In the genomic region with DNA sequence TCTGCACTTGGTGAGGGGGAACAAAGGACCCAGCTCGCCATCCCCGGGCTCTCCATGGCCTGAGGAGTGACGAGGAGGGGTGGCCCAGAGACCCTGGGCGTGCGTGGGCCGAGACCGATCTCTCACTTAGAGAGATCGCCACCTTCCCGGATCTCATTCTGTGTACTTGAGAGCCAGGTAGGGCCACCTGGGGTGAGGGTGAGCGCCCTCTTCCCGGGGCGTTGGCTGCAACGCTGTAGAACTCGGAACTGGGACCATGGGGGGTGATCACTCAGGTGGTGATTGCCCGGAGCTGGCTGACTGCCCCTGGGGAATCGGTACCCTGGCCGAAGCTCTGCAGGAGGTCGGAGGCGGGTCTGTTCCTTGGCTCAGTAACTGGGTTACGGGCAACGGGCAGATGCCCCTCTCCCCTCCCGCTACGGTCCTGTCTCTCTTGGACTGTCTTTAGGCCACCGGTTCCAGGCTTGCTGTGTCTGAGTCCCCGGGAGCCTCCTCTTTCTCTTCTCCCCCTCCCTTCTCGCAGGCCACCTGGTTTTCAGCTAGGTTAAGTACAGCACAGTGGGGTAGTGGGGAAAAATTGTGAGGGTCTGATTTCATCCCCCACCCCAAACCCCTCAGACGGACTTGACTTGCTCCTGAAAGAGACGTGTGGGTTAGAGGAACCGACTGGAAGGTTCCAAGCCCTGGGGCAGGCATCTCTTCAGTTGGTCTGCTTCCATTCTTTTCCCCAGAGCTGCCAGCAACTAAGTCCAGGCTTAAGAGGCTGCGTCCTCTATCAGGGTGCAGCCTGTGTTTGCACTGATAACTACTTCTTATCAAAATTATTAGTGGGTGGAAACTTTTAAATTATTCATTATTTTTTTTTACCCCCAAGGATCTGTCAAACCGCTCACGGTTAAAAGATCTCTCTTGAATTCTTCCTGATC, we compare ENCODE assay signal across 9 mouse cellular contexts. TPM values are rescaled to one million over a fixed set of nuclear protein-coding genes. Genes with fewer than 3 reads are reported as not detected.
DNase-seq lines count a peak whose midpoint lies in the region; ATAC-seq and TF ChIP-seq lines count a peak whose summit lies in the region.
"Had no signal": no experiment of that assay in that cellular context is flagged by ENCODE, and none has a peak within 500 bp of the region (broad histone marks: within the 10 kb centered on the region; RNA-seq: fewer than 3 reads in every experiment).

No protein-coding gene starts in this region.

- peak overlapping the region; percentile 46; the same call in 1 of the 2 replicates for H3K27ac ChIP-seq in layer of hippocampus, adult 2 months
- no peak overlapping the region for H3K27ac ChIP-seq in embryonic facial prominence, embryonic 12.5 days
- H3K27ac ChIP-seq in midbrain, embryonic 12.5 days (replicated peaks) = peak overlapping the region; percentile 81

- H3K36me3 ChIP-seq in embryonic facial prominence, embryonic 12.5 days = no peaks in the 10 kb centered on the region
- peaks cover 28% of the 10 kb centered on the region for H3K36me3 ChIP-seq in midbrain, embryonic 12.5 days
- H3K36me3 ChIP-seq: G1E had no signal

- TF ChIP-seq CTCF in layer of hippocampus, adult 2 months (conservative IDR thresholded peaks at IDR 0.05) = no peak

- peak overlapping the region; percentile 68 for H3K9ac ChIP-seq in embryonic facial prominence, embryonic 12.5 days
- H3K9ac ChIP-seq in midbrain, embryonic 12.5 days (replicated peaks) = peak overlapping the region; percentile 98

- H3K4me2 ChIP-seq in embryonic facial prominence, embryonic 12.5 days (replicated peaks) = peak overlapping the region; percentile 98
- H3K4me2 ChIP-seq in midbrain, embryonic 12.5 days (replicated peaks) = peak overlapping the region; percentile 95

- 7% methylated on average over 26 of the region's 32 CpGs for WGBS in embryonic facial prominence, embryonic 12.5 days
- WGBS in midbrain, embryonic 12.5 days = 5% methylated on average over 31 of the region's 32 CpGs

- 0 out of 2 replicates have a peak, but pooled peaks have one; percentile 50 for ATAC-seq in embryonic facial prominence, embryonic 12.5 days (ENCODE audit: insufficient number of reproducible peaks, insufficient read depth, low FRiP score, low TSS enrichment)
- peak; percentile 69 for ATAC-seq in midbrain, embryonic 12.5 days (ENCODE audit: low FRiP score, low read depth)

- no peak for DNase-seq in layer of hippocampus, adult 2 months (ENCODE audit: low spot score in 2 of 2)
- DNase-seq in layer of hippocampus, postnatal 25 days (ENCODE audit: extremely low spot score in 1 of 2, low spot score in 1 of 2) = no peak
- peak; percentile 48 for DNase-seq in adrenal gland, adult 2 months
- peak; percentile 26 to 41 for DNase-seq in heart, postnatal 14 days
- DNase-seq in kidney, postnatal 4 days = peak; percentile 65 to 72
- DNase-seq in urinary bladder, postnatal 25 days (ENCODE audit: low spot score) = peak; percentile 30

- H3K27me3 ChIP-seq in embryonic facial prominence, embryonic 12.5 days = peaks cover 34% of the 10 kb centered on the region
- peaks cover 14% of the 10 kb centered on the region for H3K27me3 ChIP-seq in midbrain, embryonic 12.5 days

- intact Hi-C loops in heart, postnatal 14 days (cut with DNase I) = loop anchor here (5.0 kb wide), 1 partner anchor 60 kb away; no protein-coding TSS in a partner anchor

- H3K9me3 ChIP-seq in embryonic facial prominence, embryonic 12.5 days = no peaks in the 10 kb centered on the region
- no peaks in the 10 kb centered on the region for H3K9me3 ChIP-seq in midbrain, embryonic 12.5 days
- H3K9me3 ChIP-seq: G1E had no signal

- peak overlapping the region; percentile 53 for H3K4me3 ChIP-seq in layer of hippocampus, adult 2 months
- peak overlapping the region; percentile 73 for H3K4me3 ChIP-seq in embryonic facial prominence, embryonic 12.5 days
- H3K4me3 ChIP-seq in midbrain, embryonic 12.5 days = peak overlapping the region; percentile 92

- peaks cover 16% of the 10 kb centered on the region; the same call in 1 of the 2 replicates for H3K4me1 ChIP-seq in embryonic facial prominence, embryonic 12.5 days
- peaks cover 32% of the 10 kb centered on the region for H3K4me1 ChIP-seq in midbrain, embryonic 12.5 days

RNA-seq across cellular contexts. Expression of a gene that starts 1.6 kb away (rescaled TPM):
- total RNA-seq in layer of hippocampus, adult 2 months (2021) = 1 to 10 TPM; 5.5 to 7.8 TPM
- total RNA-seq in layer of hippocampus, postnatal 25 days (2021) = 1 to 10 TPM; 6.1 to 6.2 TPM
- 10 to 100 TPM; 14.6 to 26.8 TPM for total RNA-seq in adrenal gland, adult 2 months (2021)
- polyA plus RNA-seq in adrenal gland, adult 2 months (2012; rRNA removed) = 11.0 and 12.5 TPM in 2 replicates
- 0.89 and 1.5 TPM in 2 replicates for polyA plus RNA-seq in embryonic facial prominence, embryonic 12.5 days (2016; fragmentation: Nextera tagmentation; extraction: Ambion mirVana)
- 10 to 100 TPM; 18.0 to 18.4 TPM for total RNA-seq in heart, postnatal 14 days (2021)
- 3.3 and 5.2 TPM in 2 replicates for polyA plus RNA-seq in midbrain, embryonic 12.5 days (2016; fragmentation: Nextera tagmentation; extraction: Ambion mirVana)
- polyA plus RNA-seq: G1E had no signal

RNA-seq across cellular contexts. Expression of a gene that starts 52.6 kb away (rescaled TPM):
- total RNA-seq in layer of hippocampus, adult 2 months (2021) = 10 to 100 TPM; 11.5 to 12.6 TPM
- 10 to 100 TPM; 10.6 to 12.6 TPM for total RNA-seq in layer of hippocampus, postnatal 25 days (2021)
- 10 to 100 TPM; 11.7 to 16.6 TPM for total RNA-seq in adrenal gland, adult 2 months (2021)
- 10.6 and 12.5 TPM in 2 replicates for polyA plus RNA-seq in adrenal gland, adult 2 months (2012; rRNA removed)
- polyA plus RNA-seq in embryonic facial prominence, embryonic 12.5 days (2016; fragmentation: Nextera tagmentation; extraction: Ambion mirVana) = 144 and 147 TPM in 2 replicates
- 10 to 100 TPM in 1 of 2 experiments, 1 to 10 TPM in 1; 9.5 to 10.1 TPM for total RNA-seq in heart, postnatal 14 days (2021)
- polyA plus RNA-seq in midbrain, embryonic 12.5 days (2016; fragmentation: Nextera tagmentation; extraction: Ambion mirVana) = 126 and 129 TPM in 2 replicates

Comparison
In these comparisons a context has a peak if more than half of its experiments do, and no peak if none do; other contexts are left out.
1. DNase-seq: peak in adrenal gland, adult 2 months (single experiment), heart, postnatal 14 days (2 of 2), kidney, postnatal 4 days (2 of 2) and urinary bladder, postnatal 25 days (single experiment); none in layer of hippocampus, adult 2 months (0 of 2) and layer of hippocampus, postnatal 25 days (0 of 2).
2. Peak in every context shown above with its lines, with median percentiles within 50 percentile points of each other: H3K4me3 ChIP-seq.